Mouse (Mus musculus) cortical plate, adult 2 months (tissue): ENCODE measurements at regions not wholly inside any gene's neighbourhood (a gene's known extent, or its start where the extent isn't known, plus 50 kb on each side); places are given as distances from the start of the nearest gene placed in this dataset.

Experiments used
- H3K27ac ChIP-seq: fragments of 200-500 bp; 2 replicates; pipeline ENCODE4 v1.5.1; 2012; ENCODE audit warnings: low read length, control low read depth, inconsistent platforms; ENCODE audit not compliant: insufficient read depth
- H3K4me1 ChIP-seq: fragments of 200-500 bp; 2 replicates; pipeline ENCODE4 v1.6.1; 2011; ENCODE audit warnings: low read length; ENCODE audit not compliant: control insufficient read depth, insufficient read depth
- H3K4me3 ChIP-seq: fragments of 200-500 bp; 2 replicates; pipeline ENCODE4 v1.5.1; 2011; ENCODE audit warnings: mild to moderate bottlenecking, low read length, control low read depth; ENCODE audit not compliant: insufficient read depth
- CTCF ChIP-seq: fragments of 200-500 bp; IDR thresholded peaks from 2 replicates; pipeline ENCODE4 v1.5.1; 2011; ENCODE audit warnings: mild to moderate bottlenecking, control low read depth, low read length; ENCODE audit not compliant: insufficient read depth; ENCODE audit errors: extremely low read depth
- POLR2A ChIP-seq: fragments of 200-500 bp; IDR thresholded peaks from 2 replicates; pipeline ENCODE4 v1.6.1; 2011; ENCODE audit warnings: mild to moderate bottlenecking, low read length, control low read depth; ENCODE audit not compliant: insufficient read depth; ENCODE audit errors: extremely low read depth

DNA sequence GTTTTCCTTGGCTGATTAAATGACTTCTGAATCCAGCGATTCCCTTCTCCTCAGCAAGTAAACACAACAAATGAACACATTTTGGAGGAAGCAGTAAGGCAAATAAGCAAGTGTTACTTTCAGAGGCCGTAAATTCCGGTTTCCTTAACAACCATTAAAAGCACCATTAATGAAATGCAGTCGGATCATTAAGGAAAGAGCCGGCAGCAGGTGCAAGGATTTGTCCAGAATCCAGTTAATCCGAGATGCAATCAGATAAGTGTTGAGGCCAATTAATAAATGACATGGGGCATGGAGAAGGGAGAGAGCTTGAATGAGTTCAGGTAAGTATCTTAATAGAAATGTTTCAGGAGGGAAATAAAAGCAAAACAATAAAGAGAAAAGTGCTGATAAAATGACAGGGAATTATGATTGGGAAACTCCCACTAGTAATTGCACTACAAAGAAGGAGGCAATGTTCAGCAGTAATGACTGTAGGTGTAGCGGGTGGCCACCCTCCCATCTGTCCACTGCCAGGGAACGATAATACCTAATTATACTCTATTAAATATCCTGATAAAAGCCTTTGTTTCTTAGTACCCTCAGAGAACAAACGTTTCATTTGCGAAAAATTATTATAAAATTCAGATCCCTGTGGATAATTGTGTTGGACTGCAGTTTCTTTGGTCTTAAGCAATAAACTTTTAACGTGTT lies 194.9 kb downstream of the Kcnj2 start:
- no peak overlapping the region for H3K4me3 ChIP-seq
- no peak overlapping the region for H3K27ac ChIP-seq
- no peaks in the 10 kb centered on the region for H3K4me1 ChIP-seq
- no peak for TF ChIP-seq CTCF
- no peak for TF ChIP-seq POLR2A

DNA sequence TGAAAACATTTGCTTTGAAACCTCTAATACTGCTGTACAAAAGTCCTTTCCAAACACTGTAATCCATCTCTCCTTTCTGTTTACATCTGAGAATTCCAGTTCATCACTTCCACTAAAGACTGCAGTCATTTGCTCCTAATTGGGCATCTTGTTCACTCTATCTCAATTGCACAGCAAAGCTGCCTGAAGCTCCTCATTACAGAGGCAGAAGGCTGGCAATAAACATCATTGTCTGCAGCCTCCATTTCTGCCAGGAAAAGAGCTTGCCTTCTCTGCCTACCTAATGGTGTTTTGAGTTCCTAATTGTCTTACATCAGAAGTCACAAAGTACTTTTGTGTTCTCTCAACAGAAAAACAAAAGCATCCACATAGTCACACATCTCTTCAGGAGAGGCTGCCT lies 207.7 kb downstream of the Kcnj2 start:
- no peak overlapping the region for H3K27ac ChIP-seq
- no peak overlapping the region for H3K4me3 ChIP-seq
- H3K4me1 ChIP-seq: no peaks in the 10 kb centered on the region
- no peak for TF ChIP-seq POLR2A

DNA sequence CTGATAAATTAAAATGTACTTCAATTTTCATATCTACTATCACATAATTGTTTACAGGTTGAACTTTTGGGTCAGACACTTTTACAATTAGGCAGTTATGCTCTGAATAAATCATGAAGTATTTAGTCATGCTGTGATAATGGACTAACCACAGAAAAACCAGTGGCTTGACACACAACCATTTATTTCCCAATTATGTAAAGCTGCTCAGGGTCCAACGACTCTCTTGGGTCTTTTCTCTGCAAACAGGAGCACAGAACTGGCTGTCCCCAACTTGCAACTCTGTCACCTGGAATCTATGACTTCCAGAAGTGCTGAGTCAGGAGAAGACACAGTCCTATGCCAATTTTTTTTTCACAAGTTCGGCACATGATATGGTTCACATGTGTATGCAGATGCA lies 214.8 kb downstream of the Kcnj2 start:
- TF ChIP-seq CTCF: no peak
- no peak for TF ChIP-seq POLR2A
- 0 out of 2 replicates have a peak overlapping the region, but pooled peaks have one; percentile 5 for H3K27ac ChIP-seq
- H3K4me3 ChIP-seq: no peak overlapping the region
- H3K4me1 ChIP-seq: no peaks in the 10 kb centered on the region

DNA sequence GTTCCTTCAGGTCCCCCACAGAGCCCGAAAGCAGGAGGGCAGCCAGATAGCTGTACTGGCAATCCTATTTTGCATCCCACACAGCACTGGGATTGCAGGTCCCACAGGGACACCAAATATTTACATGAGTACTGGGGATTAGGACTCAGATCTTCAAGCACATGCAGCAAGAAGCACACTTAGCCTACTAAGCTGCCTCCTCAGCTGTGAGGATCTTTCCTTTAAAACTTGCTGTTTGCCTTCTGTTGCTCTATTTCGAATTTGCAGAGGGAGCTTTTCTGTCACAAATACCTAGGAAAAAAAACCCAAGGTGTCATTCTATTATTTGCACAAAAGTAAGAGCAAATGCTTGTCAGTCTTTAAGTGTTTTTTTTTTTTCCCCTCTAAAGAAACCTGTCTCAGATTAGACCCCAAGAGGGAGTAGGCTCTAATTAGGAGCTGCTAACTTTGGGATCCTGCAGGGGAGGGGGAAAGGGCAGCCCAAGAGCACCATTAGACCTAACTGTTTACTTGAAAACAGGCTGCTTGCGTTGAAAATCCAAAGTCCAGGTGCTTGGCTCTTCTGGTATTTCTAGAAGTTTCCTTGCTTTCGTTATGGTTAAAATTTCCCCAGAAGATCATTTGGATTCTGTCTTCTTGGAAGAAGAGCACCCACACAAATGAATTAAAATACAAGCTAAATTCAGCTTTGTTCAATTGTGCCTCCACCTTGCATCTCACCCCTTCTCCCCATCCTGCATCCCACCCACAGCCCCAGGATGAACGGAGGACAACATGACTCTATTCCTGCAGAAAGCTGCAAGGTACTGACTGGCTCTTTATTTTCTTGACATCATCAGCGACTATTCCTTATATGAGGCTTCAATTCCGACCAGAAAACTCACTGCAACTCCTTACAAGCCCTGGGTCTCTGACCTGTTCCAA lies 215.5 kb downstream of the Kcnj2 start:
- TF ChIP-seq POLR2A (no peak), CTCF (no peak)
- 0 out of 2 replicates have a peak overlapping the region, but pooled peaks have one; percentile 5 for H3K27ac ChIP-seq

DNA sequence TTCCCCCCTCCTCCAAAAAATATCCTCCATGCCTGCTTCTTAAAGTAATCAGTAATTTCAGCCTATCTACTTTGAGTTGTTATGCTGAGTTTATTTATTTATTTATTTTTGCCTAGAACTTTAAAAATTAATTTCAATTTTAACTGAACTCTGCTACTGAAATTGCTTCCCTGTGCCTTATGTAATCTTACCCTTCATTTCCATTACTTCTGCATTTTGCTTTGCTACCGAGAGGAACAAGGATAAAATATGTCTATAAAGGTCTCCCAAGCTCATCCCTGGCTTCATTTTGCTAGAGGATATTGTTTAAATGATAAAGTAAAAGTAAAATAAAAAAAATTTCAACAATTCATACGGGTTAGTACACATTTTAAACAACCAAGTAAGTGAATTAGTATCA lies 216.3 kb downstream of the Kcnj2 start:
- no peak overlapping the region for H3K27ac ChIP-seq
- no peak for TF ChIP-seq CTCF
- no peak for TF ChIP-seq POLR2A

More for the DNA sequence above, 215.5 kb downstream of the Kcnj2 start:
- H3K4me3 ChIP-seq: no peak overlapping the region
- no peaks in the 10 kb centered on the region for H3K4me1 ChIP-seq

DNA sequence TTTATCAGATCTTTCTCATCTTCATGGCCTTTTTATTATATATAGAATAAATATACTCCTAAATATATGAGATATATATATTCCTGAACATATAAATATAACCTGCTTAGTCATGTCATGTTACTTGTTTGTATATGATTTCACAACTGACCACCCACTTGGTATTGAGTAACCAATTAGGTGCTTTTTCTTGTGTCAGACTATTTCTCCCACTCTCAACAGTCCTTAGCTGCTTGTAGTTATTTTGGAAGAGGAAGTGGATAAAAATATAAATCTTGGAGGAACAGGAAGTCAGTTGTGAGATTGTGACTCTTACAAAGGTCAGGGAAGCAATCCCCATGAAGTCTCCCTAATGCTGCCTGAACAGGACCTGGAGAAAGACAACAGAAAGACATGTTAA lies 224.6 kb downstream of the Kcnj2 start:
- no peaks in the 10 kb centered on the region for H3K4me1 ChIP-seq
- no peak overlapping the region for H3K4me3 ChIP-seq
- H3K27ac ChIP-seq: no peak overlapping the region
- TF ChIP-seq CTCF (no peak), POLR2A (no peak)

More for the DNA sequence above, 216.3 kb downstream of the Kcnj2 start:
- Histone ChIP-seq H3K4me1 (no peaks in the 10 kb centered on the region), H3K4me3 (no peak overlapping the region)

DNA sequence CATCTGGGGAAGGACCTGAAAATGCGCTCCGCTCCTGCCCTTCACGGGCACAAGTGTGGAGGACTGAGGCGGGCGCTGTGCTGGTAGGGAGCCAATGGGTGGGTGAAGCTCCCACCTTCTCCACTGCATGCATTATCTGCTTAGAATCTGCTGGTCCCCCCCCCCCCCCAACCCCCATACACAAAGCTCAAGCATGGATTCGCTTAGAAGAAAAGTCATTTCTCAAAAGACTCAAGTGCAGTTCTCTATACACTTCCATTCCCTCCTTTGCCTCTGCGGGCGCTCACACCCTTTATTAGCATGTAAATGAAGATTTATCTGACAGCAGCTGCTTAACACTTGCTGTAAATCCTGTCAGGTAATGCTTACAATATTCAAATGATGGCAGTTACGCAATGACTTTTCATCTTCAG lies 230.4 kb downstream of the Kcnj2 start:
- no peak for TF ChIP-seq CTCF
- no peak for TF ChIP-seq POLR2A
- H3K27ac ChIP-seq: no peak overlapping the region
- H3K4me3 ChIP-seq: no peak overlapping the region
- no peaks in the 10 kb centered on the region for H3K4me1 ChIP-seq

DNA sequence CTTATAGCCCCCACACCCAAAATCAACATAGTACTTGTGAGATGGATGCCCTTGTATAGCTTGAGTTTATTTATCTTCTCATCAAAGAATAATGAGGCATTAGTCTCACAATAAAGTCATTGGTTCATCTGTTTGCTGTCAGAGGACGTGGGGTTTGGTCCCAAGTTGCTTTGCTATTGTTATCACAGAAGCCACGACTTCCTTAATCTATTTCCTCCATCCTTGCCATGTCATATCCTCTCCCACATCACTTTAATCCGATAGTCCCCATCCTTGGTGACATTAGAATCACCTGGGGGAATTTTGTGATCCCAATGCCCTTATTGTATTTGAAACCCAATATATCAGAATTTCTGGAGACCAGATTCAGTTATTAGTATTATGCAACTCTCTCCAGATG lies 246.8 kb downstream of the Kcnj2 start:
- TF ChIP-seq CTCF: no peak
- TF ChIP-seq POLR2A: no peak
- Histone ChIP-seq H3K4me1 (no peaks in the 10 kb centered on the region), H3K4me3 (no peak overlapping the region), H3K27ac (no peak overlapping the region)

DNA sequence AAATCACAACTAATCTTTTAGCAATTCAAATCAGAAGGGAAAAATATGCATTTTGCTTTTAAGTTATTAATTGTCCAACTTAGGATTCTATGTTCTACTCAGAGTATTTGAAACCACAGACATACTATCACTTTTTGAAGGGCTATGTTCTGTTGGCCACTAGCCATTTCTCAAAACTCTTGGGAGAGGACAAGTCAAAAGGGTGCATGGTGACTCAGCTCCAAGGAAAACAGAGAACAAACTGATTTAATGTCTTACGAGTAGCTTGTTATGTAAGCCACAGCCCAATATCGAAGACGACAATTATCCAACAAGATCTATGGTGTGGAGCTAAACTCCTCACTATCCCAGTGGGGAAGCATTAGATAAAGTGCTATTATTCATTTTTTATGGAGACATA lies 247.6 kb downstream of the Kcnj2 start:
- TF ChIP-seq CTCF: no peak
- no peak for TF ChIP-seq POLR2A

DNA sequence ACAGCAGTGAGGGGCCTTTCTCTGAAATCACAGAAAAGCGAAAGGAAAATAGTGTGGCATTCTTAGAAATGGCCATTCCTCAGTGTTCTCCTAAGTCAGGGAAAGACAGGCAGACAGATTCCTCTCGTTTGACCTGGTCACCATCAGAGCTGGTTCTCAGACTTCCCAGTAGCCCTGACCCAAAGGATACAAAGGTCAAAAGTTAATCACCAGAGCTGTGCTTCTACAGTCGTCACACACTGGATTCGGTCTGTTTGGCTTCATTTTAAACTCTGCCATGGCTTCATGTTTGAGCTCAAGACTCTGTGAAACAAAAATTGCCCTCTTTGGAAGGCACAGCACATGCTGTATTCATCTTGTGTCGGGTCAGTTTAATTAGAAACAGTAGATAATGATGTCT lies 255.6 kb downstream of the Kcnj2 start:
- no peak overlapping the region for H3K4me3 ChIP-seq
- no peaks in the 10 kb centered on the region for H3K4me1 ChIP-seq
- no peak for TF ChIP-seq CTCF
- TF ChIP-seq POLR2A: no peak
- no peak overlapping the region for H3K27ac ChIP-seq

More for the DNA sequence above, 247.6 kb downstream of the Kcnj2 start:
- Histone ChIP-seq H3K27ac (no peak overlapping the region), H3K4me3 (no peak overlapping the region), H3K4me1 (no peaks in the 10 kb centered on the region)
